Comparison of ENCODE assay signal across 10 mouse cellular contexts in the genomic region with DNA sequence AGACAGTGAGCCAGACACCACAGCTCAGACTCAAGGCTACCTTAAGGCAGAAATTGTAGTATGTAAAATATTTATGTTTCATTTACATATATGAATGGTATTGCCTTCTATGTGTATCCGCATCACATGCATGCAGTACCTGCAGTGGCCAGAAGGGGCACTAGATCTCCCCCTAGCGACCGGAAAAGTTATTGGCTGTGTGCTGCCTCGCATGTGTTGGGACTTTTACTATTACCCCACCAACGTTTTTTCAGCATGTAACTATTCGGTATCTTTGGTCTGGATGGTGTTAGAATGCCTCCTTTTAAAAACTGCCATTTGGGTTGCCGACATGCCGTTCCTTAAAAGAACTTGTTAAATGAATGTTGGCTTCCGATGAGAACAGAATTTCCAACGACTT.
DNase-seq lines count a peak whose midpoint lies in the region; ATAC-seq and TF ChIP-seq lines count a peak whose summit lies in the region.
"Had no signal": no experiment of that assay in that cellular context is flagged by ENCODE, and none has a peak within 500 bp of the region (broad histone marks: within the 10 kb centered on the region; RNA-seq: fewer than 3 reads in every experiment).

No protein-coding gene starts in this region.

- no peaks in the 10 kb centered on the region for H3K27me3 ChIP-seq in forebrain, embryonic 16.5 days (replicated peaks; ENCODE audit: control insufficient read depth, insufficient read depth, low read length)
- H3K27me3 ChIP-seq in forebrain, embryonic 10.5 days (ENCODE audit: poor library complexity, severe bottlenecking): no peaks in the 10 kb centered on the region
- H3K27me3 ChIP-seq: midbrain, embryonic 13.5 days had no signal

- peak; percentile 56 for TF ChIP-seq CTCF in left cerebral cortex, adult 2 months (IDR thresholded peaks at IDR 0.05)
- TF ChIP-seq CTCF in brain, embryonic 14.5 days (IDR thresholded peaks at IDR 0.05; ENCODE audit: borderline replicate concordance, extremely low read depth, insufficient read depth, insufficient read length): peak; percentile 61

- DNase-seq in forebrain, embryonic 10.5 days (ENCODE audit: extremely low spot score, low spot score): no peak
- no peak for DNase-seq in left cerebral cortex, adult 2 months (ENCODE audit: extremely low spot score in 1 of 2, low spot score in 2 of 2)
- no peak for DNase-seq in left cerebral cortex, postnatal 4 days
- DNase-seq in B cell, adult 2 months: peak; percentile 14 to 23
- DNase-seq in brain, embryonic 14.5 days (ENCODE audit: low read depth): peak; percentile 30
- DNase-seq in ovary, postnatal 14 days (ENCODE audit: low spot score): no peak

- ATAC-seq in forebrain, embryonic 16.5 days: 0 out of 2 replicates have a peak, but pooled peaks have one; percentile 15
- ATAC-seq in inflammation-experienced regulatory T-cells, adult 6 months: no peak
- ATAC-seq: midbrain, embryonic 13.5 days had no signal

- no peak overlapping the region for H3K27ac ChIP-seq in forebrain, embryonic 16.5 days (ENCODE audit: low read length)
- H3K27ac ChIP-seq in forebrain, embryonic 10.5 days: no peak overlapping the region
- no peak overlapping the region for H3K27ac ChIP-seq in left cerebral cortex, adult 2 months
- H3K27ac ChIP-seq: midbrain, embryonic 13.5 days had no signal

- no peak for TF ChIP-seq POLR2A in brain, embryonic 14.5 days (IDR thresholded peaks at IDR 0.05; ENCODE audit: borderline replicate concordance, extremely low read depth, insufficient read depth, insufficient read length, poor library complexity, severe bottlenecking)

- WGBS in forebrain, embryonic 16.5 days: 72% methylated on average over 10 of the region's 10 CpGs
- 80% methylated on average over 10 of the region's 10 CpGs for WGBS in forebrain, embryonic 10.5 days

- H3K4me3 ChIP-seq in forebrain, embryonic 16.5 days (replicated peaks; ENCODE audit: low read length): no peak overlapping the region
- H3K4me3 ChIP-seq in forebrain, embryonic 10.5 days: no peak overlapping the region
- H3K4me3 ChIP-seq in left cerebral cortex, adult 2 months: no peak overlapping the region
- H3K4me3 ChIP-seq: erythroblast, embryonic 14.5 days; midbrain, embryonic 13.5 days had no signal

- H3K4me1 ChIP-seq in forebrain, embryonic 16.5 days (replicated peaks; ENCODE audit: control insufficient read depth, insufficient read depth, low read length): peaks cover 11% of the 10 kb centered on the region; the same call in 1 of the 2 replicates
- H3K4me1 ChIP-seq in forebrain, embryonic 10.5 days: no peaks in the 10 kb centered on the region
- H3K4me1 ChIP-seq: midbrain, embryonic 13.5 days had no signal

- H3K36me3 ChIP-seq in forebrain, embryonic 16.5 days (ENCODE audit: control insufficient read depth, insufficient read depth): no peaks in the 10 kb centered on the region
- H3K36me3 ChIP-seq in forebrain, embryonic 10.5 days (replicated peaks): no peaks in the 10 kb centered on the region
- H3K36me3 ChIP-seq: midbrain, embryonic 13.5 days had no signal

- no peak overlapping the region for H3K4me2 ChIP-seq in forebrain, embryonic 16.5 days (ENCODE audit: low read length)
- H3K4me2 ChIP-seq: midbrain, embryonic 13.5 days had no signal

- H3K9ac ChIP-seq in forebrain, embryonic 16.5 days (replicated peaks; ENCODE audit: low read depth, low read length): no peak overlapping the region
- H3K9ac ChIP-seq: midbrain, embryonic 13.5 days had no signal

- intact Hi-C loops in left cerebral cortex, adult 2 months (cut with DNase I): no loop called here
- intact Hi-C loops in left cerebral cortex, postnatal 4 days (cut with DNase I): no loop called here

- 0 out of 2 replicates have a peak, but pooled peaks cover 3% of the 10 kb centered on the region for H3K9me3 ChIP-seq in forebrain, embryonic 16.5 days (ENCODE audit: control insufficient read depth, low read length)
- peaks cover 3% of the 10 kb centered on the region; the same call in 1 of the 2 replicates for H3K9me3 ChIP-seq in forebrain, embryonic 10.5 days
- H3K9me3 ChIP-seq: midbrain, embryonic 13.5 days had no signal

Comparison
In these comparisons a context has a peak if more than half of its experiments do, and no peak if none do; other contexts are left out.
1. DNase-seq: peak in B cell, adult 2 months (2 of 2) and brain, embryonic 14.5 days (single experiment); none in forebrain, embryonic 10.5 days (single experiment), left cerebral cortex, adult 2 months (0 of 2), left cerebral cortex, postnatal 4 days (single experiment) and ovary, postnatal 14 days (single experiment).